Mouse (Mus musculus) lung, adult 2 months (tissue): Measurements from ENCODE around the gene Glce.

Experiments
- CTCF ChIP-seq: fragments of 200-500 bp; IDR thresholded peaks from 2 replicates; pipeline ENCODE4 v1.5.1; 2011; ENCODE audit warnings: mild to moderate bottlenecking, low read length, control low read depth; ENCODE audit not compliant: insufficient read depth
- POLR2A ChIP-seq: fragments of 200-500 bp; IDR thresholded peaks from 2 replicates; pipeline ENCODE4 v1.6.1; 2011; ENCODE audit warnings: low read depth, mild to moderate bottlenecking, control low read depth, low read length, borderline replicate concordance; ENCODE audit errors: extremely low read depth

- TF ChIP-seq CTCF = no peak
- no peak for TF ChIP-seq POLR2A
Observed at GRCm38 (mm10) chr9:62049166-62049565, 73.3 kb downstream of the Glce start.
